Mouse (Mus musculus): Measurements from ENCODE around the gene Cds1.

DNA sequence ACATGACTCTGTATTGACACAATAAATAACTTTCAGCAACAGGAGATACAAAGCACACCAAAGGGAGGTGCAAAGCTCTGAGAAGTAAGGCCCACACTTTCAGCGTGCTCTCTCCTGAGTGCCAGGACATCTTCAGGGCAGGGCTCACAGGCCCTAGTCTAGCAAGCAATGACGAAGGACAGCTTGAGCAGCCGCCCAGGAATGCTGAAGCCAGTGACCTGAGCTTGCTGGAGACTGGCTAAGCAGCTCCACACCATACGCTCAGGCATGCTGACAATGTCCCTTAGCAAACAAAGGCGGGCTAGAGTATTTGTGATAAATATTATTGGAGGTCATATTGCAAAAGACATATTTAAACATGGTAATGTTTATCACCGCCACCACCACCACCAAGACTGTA lies 38.6 kb upstream of the Cds1 start:
- no peak for TF ChIP-seq CTCF (IDR thresholded peaks at IDR 0.05; ENCODE audit: low read depth)
- TF ChIP-seq EP300 (IDR thresholded peaks at IDR 0.05; ENCODE audit: low read depth), result no peak

Data from liver, embryonic 14.5 days (tissue).